Mouse (Mus musculus) heart, postnatal 10 days (tissue): ENCODE data around the gene Dpagt1. TPM values are rescaled to one million over a fixed set of nuclear protein-coding genes. Genes with fewer than 3 reads are reported as not detected.
"Not testable (repeated sequence)": the region's sequence is repeated elsewhere in the genome, so short reads cannot be mapped to it uniquely, and the experiment has no call there.

Source experiments
- DNase-seq, 2 experiments: peaks; one replicate each; pipeline ENCODE4 v3.0.0; 2021
- intact Hi-C: fragments of 180-260 bp; cut with DNase I; formaldehyde crosslinking; loops from one replicate; pipeline ENCODE4 v1.15.1; 2025
- total RNA-seq, 2 experiments: library from RNA; stranded (reverse); gene quantifications; 2 replicates each; pipeline ENCODE4 v1.2.3; 2021

The Dpagt1 gene
- 10 to 100 TPM; 21.1 to 25.2 TPM for total RNA-seq

- intact Hi-C loops: loop anchor here (1.0 kb wide), 1 partner anchor 8 kb away; the partner anchor contains the start of gene H2afx
- DNase-seq: no peak
These were observed at the start of gene Dpagt1 for GRCm38 (mm10) chr9:44325768-44326370. Dpagt1 (plus strand) TSS chr9:44326019.

GRCm38 (mm10) chr9:44283183-44283582 is 42.6 kb upstream of the Dpagt1 start:
- peak in 1 of 2 experiments; percentile 27 for DNase-seq
- intact Hi-C loops: no loop called here

GRCm38 (mm10) chr9:44286256-44286850 is 39.5 kb upstream of the Dpagt1 start:
- no peak for DNase-seq
- intact Hi-C loops: no loop called here

GRCm38 (mm10) chr9:44287003-44287400 is 38.8 kb upstream of the Dpagt1 start:
- intact Hi-C loops: no loop called here
- no peak for DNase-seq

- intact Hi-C loops: no loop called here
- no peak for DNase-seq
These were observed 38.3 kb upstream of the Dpagt1 start for GRCm38 (mm10) chr9:44287401-44288075.

GRCm38 (mm10) chr9:44288076-44288958 is 37.5 kb upstream of the Dpagt1 start, which contains the start of gene Abcg4:
Abcg4 (minus strand) TSS chr9:44288615.
- DNase-seq: peak; percentile 36 to 43
- intact Hi-C loops: no loop called here

GRCm38 (mm10) chr9:44288959-44289291 is 36.9 kb upstream of the Dpagt1 start:
- intact Hi-C loops: no loop called here

GRCm38 (mm10) chr9:44292490-44292889 is 33.3 kb upstream of the Dpagt1 start:
- peak; percentile 44 to 45 for DNase-seq
- intact Hi-C loops: loop anchor here (5.0 kb wide), 3 partner anchors 50 to 100 kb away; partner anchors contain the start of gene Hmbs

More at GRCm38 (mm10) chr9:44288959-44289291, 36.9 kb upstream of the Dpagt1 start:
- DNase-seq: no peak

GRCm38 (mm10) chr9:44300001-44300400 is 25.8 kb upstream of the Dpagt1 start:
- intact Hi-C loops, DNase-seq: not testable (repeated sequence)

GRCm38 (mm10) chr9:44305466-44306079 is 20.2 kb upstream of the Dpagt1 start, which contains the start of gene Hinfp:
Hinfp (minus strand) TSS chr9:44305671.
- peak; percentile 99 for DNase-seq
- intact Hi-C loops: no loop called here

GRCm38 (mm10) chr9:44306532-44306931 is 19.3 kb upstream of the Dpagt1 start:
- DNase-seq: no peak
- intact Hi-C loops: no loop called here

GRCm38 (mm10) chr9:44307248-44307647 is 18.6 kb upstream of the Dpagt1 start:
- intact Hi-C loops: no loop called here
- DNase-seq: no peak

GRCm38 (mm10) chr9:44309756-44310155 is 16.1 kb upstream of the Dpagt1 start:
- intact Hi-C loops: no loop called here
- no peak for DNase-seq

GRCm38 (mm10) chr9:44310750-44311135 is 15.1 kb upstream of the Dpagt1 start:
- intact Hi-C loops: no loop called here
- DNase-seq: no peak

GRCm38 (mm10) chr9:44311136-44312134 is 14.4 kb upstream of the Dpagt1 start:
- peak; percentile 43 to 52 for DNase-seq
- intact Hi-C loops: no loop called here

- no peak for DNase-seq
- intact Hi-C loops: no loop called here
These were observed 12.2 kb upstream of the Dpagt1 start for GRCm38 (mm10) chr9:44313476-44314256.

GRCm38 (mm10) chr9:44314257-44314547 is 11.6 kb upstream of the Dpagt1 start:
- intact Hi-C loops: no loop called here
- no peak for DNase-seq

GRCm38 (mm10) chr9:44314910-44315309 is 10.9 kb upstream of the Dpagt1 start:
- intact Hi-C loops: no loop called here
- DNase-seq: no peak

- intact Hi-C loops: no loop called here
- no peak for DNase-seq
These were observed 8.4 kb upstream of the Dpagt1 start for GRCm38 (mm10) chr9:44317452-44317851.
